Mouse (Mus musculus): ENCODE results near the gene Ermp1. TPM values are rescaled to one million over a fixed set of nuclear protein-coding genes. Genes with fewer than 3 reads are reported as not detected.

Gene Ermp1
- polyA plus RNA-seq, 1 experiment from 2014 or later = 13.5 TPM

- ATAC-seq (replicated peaks; ENCODE audit: low FRiP score) (no peak), DNase-seq (ENCODE audit: low spot score) (no peak)
- Histone ChIP-seq H3K9me3 (ENCODE audit: control insufficient read depth, low read length) (no peaks in the 10 kb centered on the region), H3K4me2 (ENCODE audit: low read depth, low read length, severe bottlenecking) (no peak overlapping the region), H3K27me3 (ENCODE audit: control insufficient read depth, insufficient read depth, low read length) (no peaks in the 10 kb centered on the region), H3K4me3 (ENCODE audit: low read depth, low read length) (no peak overlapping the region), H3K4me1 (replicated peaks; ENCODE audit: control insufficient read depth, insufficient read depth, low read length) (0 out of 2 replicates have a peak, but pooled peaks cover 4% of the 10 kb centered on the region), H3K9ac (ENCODE audit: low read length) (no peak overlapping the region), H3K27ac (ENCODE audit: low read depth, low read length) (no peak overlapping the region), H3K36me3 (ENCODE audit: control insufficient read depth, insufficient read depth, low read length) (no peaks in the 10 kb centered on the region)
- 87% methylated on average over 11 of the region's 11 CpGs for WGBS
These were observed 4.9 kb downstream of the Ermp1 start for GRCm38 (mm10) chr19:29643194-29643922.

GRCm38 (mm10) chr19:29642211-29642610 is 6.0 kb downstream of the Ermp1 start:
- no peaks in the 10 kb centered on the region for H3K36me3 ChIP-seq (ENCODE audit: control insufficient read depth, insufficient read depth, low read length)
- WGBS = 44% methylated on average over 6 of the region's 6 CpGs
- no peak overlapping the region for H3K4me2 ChIP-seq (ENCODE audit: low read depth, low read length, severe bottlenecking)
- ATAC-seq (replicated peaks; ENCODE audit: low FRiP score) (no peak), DNase-seq (ENCODE audit: low spot score) (no peak)
- no peak overlapping the region for H3K9ac ChIP-seq (ENCODE audit: low read length)
- no peak overlapping the region for H3K27ac ChIP-seq (ENCODE audit: low read depth, low read length)
- H3K4me1 ChIP-seq (replicated peaks; ENCODE audit: control insufficient read depth, insufficient read depth, low read length) = 0 out of 2 replicates have a peak, but pooled peaks cover 4% of the 10 kb centered on the region
- no peaks in the 10 kb centered on the region for H3K9me3 ChIP-seq (ENCODE audit: control insufficient read depth, low read length)
- H3K4me3 ChIP-seq (ENCODE audit: low read depth, low read length) = no peak overlapping the region
- no peaks in the 10 kb centered on the region for H3K27me3 ChIP-seq (ENCODE audit: control insufficient read depth, insufficient read depth, low read length)

- H3K9ac ChIP-seq (ENCODE audit: low read length) = no peak overlapping the region
- no peak overlapping the region for H3K4me2 ChIP-seq (ENCODE audit: low read depth, low read length, severe bottlenecking)
- ATAC-seq (replicated peaks; ENCODE audit: low FRiP score) (no peak), DNase-seq (ENCODE audit: low spot score) (no peak)
- H3K27ac ChIP-seq (ENCODE audit: low read depth, low read length) = no peak overlapping the region
- H3K4me1 ChIP-seq (replicated peaks; ENCODE audit: control insufficient read depth, insufficient read depth, low read length) = 0 out of 2 replicates have a peak, but pooled peaks cover 4% of the 10 kb centered on the region
- no peaks in the 10 kb centered on the region for H3K9me3 ChIP-seq (ENCODE audit: control insufficient read depth, low read length)
- 32% methylated on average over 5 of the region's 5 CpGs for WGBS
- no peak overlapping the region for H3K4me3 ChIP-seq (ENCODE audit: low read depth, low read length)
- no peaks in the 10 kb centered on the region for H3K36me3 ChIP-seq (ENCODE audit: control insufficient read depth, insufficient read depth, low read length)
- no peaks in the 10 kb centered on the region for H3K27me3 ChIP-seq (ENCODE audit: control insufficient read depth, insufficient read depth, low read length)
These were observed 6.7 kb downstream of the Ermp1 start for GRCm38 (mm10) chr19:29641510-29641909.

- Histone ChIP-seq H3K4me3 (ENCODE audit: low read depth, low read length) (no peak overlapping the region), H3K4me2 (ENCODE audit: low read depth, low read length, severe bottlenecking) (no peak overlapping the region), H3K27me3 (ENCODE audit: control insufficient read depth, insufficient read depth, low read length) (no peaks in the 10 kb centered on the region), H3K36me3 (ENCODE audit: control insufficient read depth, insufficient read depth, low read length) (no peaks in the 10 kb centered on the region), H3K9me3 (ENCODE audit: control insufficient read depth, low read length) (no peaks in the 10 kb centered on the region), H3K4me1 (replicated peaks; ENCODE audit: control insufficient read depth, insufficient read depth, low read length) (0 out of 2 replicates have a peak, but pooled peaks cover 4% of the 10 kb centered on the region), H3K27ac (ENCODE audit: low read depth, low read length) (no peak overlapping the region), H3K9ac (ENCODE audit: low read length) (no peak overlapping the region)
- DNase-seq (ENCODE audit: low spot score) (no peak), ATAC-seq (replicated peaks; ENCODE audit: low FRiP score) (no peak)
- 48% methylated on average over 8 of the region's 9 CpGs for WGBS
These were observed 7.2 kb downstream of the Ermp1 start for GRCm38 (mm10) chr19:29641055-29641454.

- Histone ChIP-seq H3K9ac (ENCODE audit: low read length) (no peak overlapping the region), H3K4me1 (replicated peaks; ENCODE audit: control insufficient read depth, insufficient read depth, low read length) (no peaks in the 10 kb centered on the region), H3K36me3 (ENCODE audit: control insufficient read depth, insufficient read depth, low read length) (no peaks in the 10 kb centered on the region; the same call in 1 of the 2 replicates), H3K27ac (ENCODE audit: low read depth, low read length) (no peak overlapping the region), H3K4me2 (ENCODE audit: low read depth, low read length, severe bottlenecking) (no peak overlapping the region), H3K27me3 (ENCODE audit: control insufficient read depth, insufficient read depth, low read length) (no peaks in the 10 kb centered on the region), H3K4me3 (ENCODE audit: low read depth, low read length) (no peak overlapping the region), H3K9me3 (ENCODE audit: control insufficient read depth, low read length) (no peaks in the 10 kb centered on the region)
- 88% methylated on average over 2 of the region's 2 CpGs for WGBS
- ATAC-seq (replicated peaks; ENCODE audit: low FRiP score) (no peak), DNase-seq (ENCODE audit: low spot score) (no peak)
These were observed 36.1 kb downstream of the Ermp1 start for GRCm38 (mm10) chr19:29612102-29612501.

- no peak overlapping the region for H3K4me3 ChIP-seq (ENCODE audit: low read depth, low read length)
- H3K4me1 ChIP-seq (replicated peaks; ENCODE audit: control insufficient read depth, insufficient read depth, low read length) = no peaks in the 10 kb centered on the region
- H3K9ac ChIP-seq (ENCODE audit: low read length) = no peak overlapping the region
- 87% methylated on average over 10 of the region's 10 CpGs for WGBS
- no peaks in the 10 kb centered on the region for H3K27me3 ChIP-seq (ENCODE audit: control insufficient read depth, insufficient read depth, low read length)
- ATAC-seq (replicated peaks; ENCODE audit: low FRiP score) = no peak
- no peaks in the 10 kb centered on the region; the same call in 1 of the 2 replicates for H3K36me3 ChIP-seq (ENCODE audit: control insufficient read depth, insufficient read depth, low read length)
- no peak overlapping the region for H3K4me2 ChIP-seq (ENCODE audit: low read depth, low read length, severe bottlenecking)
- no peak overlapping the region for H3K27ac ChIP-seq (ENCODE audit: low read depth, low read length)
- no peaks in the 10 kb centered on the region for H3K9me3 ChIP-seq (ENCODE audit: control insufficient read depth, low read length)
- no peak for DNase-seq (ENCODE audit: low spot score)
These were observed 37.3 kb downstream of the Ermp1 start for GRCm38 (mm10) chr19:29610907-29611306.

- H3K27me3 ChIP-seq (ENCODE audit: control insufficient read depth, insufficient read depth, low read length) = no peaks in the 10 kb centered on the region
- DNase-seq (ENCODE audit: low spot score) (no peak), ATAC-seq (replicated peaks; ENCODE audit: low FRiP score) (no peak)
- WGBS = 92% methylated on average over 4 of the region's 4 CpGs
- no peak overlapping the region for H3K9ac ChIP-seq (ENCODE audit: low read length)
- H3K4me1 ChIP-seq (replicated peaks; ENCODE audit: control insufficient read depth, insufficient read depth, low read length) = no peaks in the 10 kb centered on the region
- H3K36me3 ChIP-seq (ENCODE audit: control insufficient read depth, insufficient read depth, low read length) = no peaks in the 10 kb centered on the region; the same call in 1 of the 2 replicates
- H3K4me2 ChIP-seq (ENCODE audit: low read depth, low read length, severe bottlenecking) = no peak overlapping the region
- H3K27ac ChIP-seq (ENCODE audit: low read depth, low read length) = no peak overlapping the region
- no peak overlapping the region for H3K4me3 ChIP-seq (ENCODE audit: low read depth, low read length)
- H3K9me3 ChIP-seq (ENCODE audit: control insufficient read depth, low read length) = no peaks in the 10 kb centered on the region
These were observed 40.0 kb downstream of the Ermp1 start for GRCm38 (mm10) chr19:29608212-29608611.

GRCm38 (mm10) chr19:29607521-29607920 is 40.7 kb downstream of the Ermp1 start:
- WGBS = 90% methylated on average over 4 of the region's 4 CpGs

GRCm38 (mm10) chr19:29604653-29605052 is 43.6 kb downstream of the Ermp1 start:
- WGBS = 94% methylated on average over 3 of the region's 3 CpGs
- Histone ChIP-seq H3K4me3 (ENCODE audit: low read depth, low read length) (no peak overlapping the region), H3K9me3 (ENCODE audit: control insufficient read depth, low read length) (no peaks in the 10 kb centered on the region), H3K4me2 (ENCODE audit: low read depth, low read length, severe bottlenecking) (no peak overlapping the region), H3K36me3 (ENCODE audit: control insufficient read depth, insufficient read depth, low read length) (peaks cover 3% of the 10 kb centered on the region; the same call in 1 of the 2 replicates), H3K27ac (ENCODE audit: low read depth, low read length) (no peak overlapping the region), H3K9ac (ENCODE audit: low read length) (no peak overlapping the region), H3K27me3 (ENCODE audit: control insufficient read depth, insufficient read depth, low read length) (no peaks in the 10 kb centered on the region), H3K4me1 (replicated peaks; ENCODE audit: control insufficient read depth, insufficient read depth, low read length) (no peaks in the 10 kb centered on the region)
- ATAC-seq (replicated peaks; ENCODE audit: low FRiP score) (no peak), DNase-seq (ENCODE audit: low spot score) (no peak)

More at GRCm38 (mm10) chr19:29607521-29607920, 40.7 kb downstream of the Ermp1 start:
- Histone ChIP-seq H3K4me3 (ENCODE audit: low read depth, low read length) (no peak overlapping the region), H3K27ac (ENCODE audit: low read depth, low read length) (no peak overlapping the region), H3K9ac (ENCODE audit: low read length) (no peak overlapping the region), H3K27me3 (ENCODE audit: control insufficient read depth, insufficient read depth, low read length) (no peaks in the 10 kb centered on the region), H3K4me2 (ENCODE audit: low read depth, low read length, severe bottlenecking) (no peak overlapping the region), H3K9me3 (ENCODE audit: control insufficient read depth, low read length) (no peaks in the 10 kb centered on the region), H3K4me1 (replicated peaks; ENCODE audit: control insufficient read depth, insufficient read depth, low read length) (no peaks in the 10 kb centered on the region), H3K36me3 (ENCODE audit: control insufficient read depth, insufficient read depth, low read length) (no peaks in the 10 kb centered on the region; the same call in 1 of the 2 replicates)
- DNase-seq (ENCODE audit: low spot score) = no peak
- no peak for ATAC-seq (replicated peaks; ENCODE audit: low FRiP score)
